Mouse (Mus musculus): ENCODE data around the gene Sarm1. TPM values are rescaled to one million over a fixed set of nuclear protein-coding genes. Genes with fewer than 3 reads are reported as not detected.
A peak's percentile ranks its signal among the peaks of the same experiment; 100 is the strongest.

Gene Sarm1
- polyA plus RNA-seq, 1 experiment from 2014 or later, result 0.16 TPM

- Histone ChIP-seq H3K4me3 (replicated peaks) (no peak overlapping the region), H3K27ac (no peak overlapping the region), H3K4me2 (no peak overlapping the region), H3K27me3 (no peaks in the 10 kb centered on the region), H3K9ac (no peak overlapping the region), H3K9me3 (replicated peaks) (no peaks in the 10 kb centered on the region), H3K4me1 (replicated peaks) (peaks cover 30% of the 10 kb centered on the region), H3K36me3 (peaks cover 48% of the 10 kb centered on the region)
- WGBS (ENCODE audit: insufficient replicate concordance), result 68% methylated on average over 5 of the region's 5 CpGs
- no peak for DNase-seq
- no peak for ATAC-seq (ENCODE audit: low read depth)
Observed at GRCm38 (mm10) chr11:78509148-78509547, 11.6 kb upstream of the Sarm1 start.

- no peak for DNase-seq
- H3K9ac ChIP-seq, result no peak overlapping the region
- 69% methylated on average over 3 of the region's 3 CpGs for WGBS (ENCODE audit: insufficient replicate concordance)
- H3K4me1 ChIP-seq (replicated peaks), result peaks cover 9% of the 10 kb centered on the region
- no peaks in the 10 kb centered on the region for H3K9me3 ChIP-seq (replicated peaks)
- H3K27ac ChIP-seq, result no peak overlapping the region
- peaks cover 45% of the 10 kb centered on the region for H3K36me3 ChIP-seq
- no peak for ATAC-seq (ENCODE audit: low read depth)
- H3K4me3 ChIP-seq (replicated peaks), result no peak overlapping the region
- no peak overlapping the region for H3K4me2 ChIP-seq
- peaks cover 18% of the 10 kb centered on the region for H3K27me3 ChIP-seq
Observed at GRCm38 (mm10) chr11:78505430-78505829, 7.9 kb upstream of the Sarm1 start.

- Histone ChIP-seq H3K9me3 (replicated peaks) (no peaks in the 10 kb centered on the region), H3K27me3 (peaks cover 41% of the 10 kb centered on the region), H3K27ac (no peak within 1 kb of the TSS), H3K36me3 (peaks cover 25% of the 10 kb centered on the region), H3K4me2 (no peak within 1 kb of the TSS), H3K4me1 (replicated peaks) (peaks cover 13% of the 10 kb centered on the region), H3K4me3 (replicated peaks) (no peak within 1 kb of the TSS), H3K9ac (no peak within 1 kb of the TSS)
- 63% methylated on average over 7 of the region's 7 CpGs for WGBS (ENCODE audit: insufficient replicate concordance)
- DNase-seq, result no peak
- no peak for ATAC-seq (ENCODE audit: low read depth)
Observed at GRCm38 (mm10) chr11:78502909-78503650, 5.5 kb upstream of the Sarm1 start, which contains the start of gene Sebox. Sebox (plus strand) TSS chr11:78503447.

- Histone ChIP-seq H3K27me3 (peaks cover 57% of the 10 kb centered on the region), H3K36me3 (peaks cover 11% of the 10 kb centered on the region), H3K9ac (no peak overlapping the region), H3K4me2 (peak overlapping the region; percentile 40), H3K27ac (0 out of 2 replicates have a peak overlapping the region, but pooled peaks have one; percentile 23), H3K4me1 (replicated peaks) (peaks cover 28% of the 10 kb centered on the region), H3K4me3 (replicated peaks) (0 out of 2 replicates have a peak overlapping the region, but pooled peaks have one; percentile 6), H3K9me3 (replicated peaks) (no peaks in the 10 kb centered on the region)
- WGBS (ENCODE audit: insufficient replicate concordance), result 65% methylated on average over 20 of the region's 20 CpGs
- DNase-seq (no peak), ATAC-seq (ENCODE audit: low read depth) (no peak)
Observed at GRCm38 (mm10) chr11:78501529-78501928, 4.0 kb upstream of the Sarm1 start.

GRCm38 (mm10) chr11:78500623-78501202, 3.2 kb upstream of the Sarm1 start:
- ATAC-seq (ENCODE audit: low read depth), result peak; percentile 57
- WGBS (ENCODE audit: insufficient replicate concordance), result 56% methylated on average over 9 of the region's 9 CpGs

GRCm38 (mm10) chr11:78499543-78499942, 2.0 kb upstream of the Sarm1 start:
- Histone ChIP-seq H3K4me2 (peak overlapping the region; percentile 75), H3K4me3 (replicated peaks) (peak overlapping the region; percentile 52), H3K4me1 (replicated peaks) (peaks cover 28% of the 10 kb centered on the region), H3K27ac (peak overlapping the region; percentile 77), H3K27me3 (peaks cover 76% of the 10 kb centered on the region), H3K9ac (peak overlapping the region; percentile 63), H3K36me3 (no peaks in the 10 kb centered on the region), H3K9me3 (replicated peaks) (no peaks in the 10 kb centered on the region)
- 37% methylated on average over 16 of the region's 16 CpGs for WGBS (ENCODE audit: insufficient replicate concordance)
- ATAC-seq (ENCODE audit: low read depth) (no peak), DNase-seq (no peak)

More at GRCm38 (mm10) chr11:78500623-78501202, 3.2 kb upstream of the Sarm1 start:
- Histone ChIP-seq H3K36me3 (0 out of 2 replicates have a peak, but pooled peaks cover 3% of the 10 kb centered on the region), H3K4me3 (replicated peaks) (peak overlapping the region; percentile 52), H3K4me1 (replicated peaks) (peaks cover 28% of the 10 kb centered on the region), H3K27ac (peak overlapping the region; percentile 77), H3K27me3 (peaks cover 65% of the 10 kb centered on the region), H3K9ac (peak overlapping the region; percentile 63), H3K9me3 (replicated peaks) (no peaks in the 10 kb centered on the region), H3K4me2 (peak overlapping the region; percentile 75)
- DNase-seq, result no peak

GRCm38 (mm10) chr11:78499004-78499403, 1.4 kb upstream of the Sarm1 start, which contains the start of gene Vtn:
Vtn (plus strand) TSS chr11:78499091.
- Histone ChIP-seq H3K9me3 (replicated peaks) (no peaks in the 10 kb centered on the region), H3K27ac (peak within 1 kb of the TSS; percentile 77), H3K4me2 (peak within 1 kb of the TSS; percentile 75), H3K4me1 (replicated peaks) (peaks cover 28% of the 10 kb centered on the region), H3K4me3 (replicated peaks) (peak within 1 kb of the TSS; percentile 52), H3K36me3 (no peaks in the 10 kb centered on the region), H3K27me3 (peaks cover 81% of the 10 kb centered on the region), H3K9ac (peak within 1 kb of the TSS; percentile 63)
- WGBS (ENCODE audit: insufficient replicate concordance), result 59% methylated on average over 7 of the region's 7 CpGs
- ATAC-seq (ENCODE audit: low read depth) (peak; percentile 27; the same call in 1 of the 2 replicates), DNase-seq (no peak)

GRCm38 (mm10) chr11:78497071-78497541, 448 bp downstream of the Sarm1 start:
- DNase-seq (no peak), ATAC-seq (ENCODE audit: low read depth) (no peak)
- Histone ChIP-seq H3K9me3 (replicated peaks) (no peaks in the 10 kb centered on the region), H3K4me3 (replicated peaks) (peak overlapping the region; percentile 51), H3K9ac (no peak overlapping the region), H3K4me1 (replicated peaks) (peaks cover 20% of the 10 kb centered on the region), H3K4me2 (peak overlapping the region; percentile 75), H3K36me3 (no peaks in the 10 kb centered on the region), H3K27me3 (peaks cover 82% of the 10 kb centered on the region), H3K27ac (no peak overlapping the region)
- 1% methylated on average over 44 of the region's 44 CpGs for WGBS (ENCODE audit: insufficient replicate concordance)

GRCm38 (mm10) chr11:78495904-78496303, 1.6 kb downstream of the Sarm1 start:
- DNase-seq, result no peak
- no peaks in the 10 kb centered on the region for H3K9me3 ChIP-seq (replicated peaks)

GRCm38 (mm10) chr11:78490781-78491241, 6.7 kb downstream of the Sarm1 start:
- peaks cover 82% of the 10 kb centered on the region for H3K27me3 ChIP-seq
- DNase-seq (no peak), ATAC-seq (ENCODE audit: low read depth) (no peak)
- no peak overlapping the region for H3K9ac ChIP-seq
- H3K36me3 ChIP-seq, result no peaks in the 10 kb centered on the region
- WGBS (ENCODE audit: insufficient replicate concordance), result 15% methylated on average over 48 of the region's 48 CpGs
- peak overlapping the region; percentile 52 for H3K4me2 ChIP-seq
- no peak overlapping the region for H3K27ac ChIP-seq
- peak overlapping the region; percentile 23 for H3K4me3 ChIP-seq (replicated peaks)
- H3K4me1 ChIP-seq (replicated peaks), result peaks cover 8% of the 10 kb centered on the region
- no peaks in the 10 kb centered on the region for H3K9me3 ChIP-seq (replicated peaks)

More at GRCm38 (mm10) chr11:78495904-78496303, 1.6 kb downstream of the Sarm1 start:
- Histone ChIP-seq H3K4me3 (replicated peaks) (no peak overlapping the region), H3K9ac (no peak overlapping the region), H3K4me2 (no peak overlapping the region), H3K27me3 (peaks cover 84% of the 10 kb centered on the region), H3K36me3 (no peaks in the 10 kb centered on the region), H3K4me1 (replicated peaks) (peaks cover 21% of the 10 kb centered on the region), H3K27ac (no peak overlapping the region)
- 8% methylated on average over 6 of the region's 6 CpGs for WGBS (ENCODE audit: insufficient replicate concordance)
- ATAC-seq (ENCODE audit: low read depth), result no peak

- Histone ChIP-seq H3K9me3 (replicated peaks) (no peaks in the 10 kb centered on the region), H3K36me3 (no peaks in the 10 kb centered on the region), H3K4me3 (replicated peaks) (no peak overlapping the region), H3K27ac (no peak overlapping the region), H3K27me3 (peaks cover 76% of the 10 kb centered on the region), H3K9ac (no peak overlapping the region), H3K4me1 (replicated peaks) (peaks cover 8% of the 10 kb centered on the region), H3K4me2 (no peak overlapping the region)
- ATAC-seq (ENCODE audit: low read depth), result no peak
- 3% methylated on average over 8 of the region's 8 CpGs for WGBS (ENCODE audit: insufficient replicate concordance)
- no peak for DNase-seq
Observed at GRCm38 (mm10) chr11:78488168-78488567, 9.4 kb downstream of the Sarm1 start.

Data from liver, embryonic 13.5 days (tissue).